Mouse (Mus musculus): Measurements from ENCODE around the gene Slc35b4. TPM values are rescaled to one million over a fixed set of nuclear protein-coding genes. Genes with fewer than 3 reads are reported as not detected.

The Slc35b4 gene
- polyA plus RNA-seq (2015; fragmentation: Illumina TruSeq; extraction: RNeasy Lipid Tissue Mini Kit (QIAGEN cat#74804); ENCODE audit: insufficient read depth, low read depth, low replicate concordance), result 4.1 TPM

GRCm38 (mm10) chr6:34176864-34177247 is at the start of gene Slc35b4:
TSS of gene Slc35b4 (minus strand) at chr6:34177111.

Other genes with a start within 250 kb of the Slc35b4 start
- gene Lrguk, start 147.7 kb downstream of the Slc35b4 start, polyA plus RNA-seq (2015; fragmentation: Illumina TruSeq; extraction: RNeasy Lipid Tissue Mini Kit (QIAGEN cat#74804); ENCODE audit: insufficient read depth, low read depth, low replicate concordance), result 0.28 TPM
- gene Akr1b3, start 140.4 kb upstream of the Slc35b4 start, polyA plus RNA-seq (2015; fragmentation: Illumina TruSeq; extraction: RNeasy Lipid Tissue Mini Kit (QIAGEN cat#74804); ENCODE audit: insufficient read depth, low read depth, low replicate concordance), result 31.7 TPM
- 3.5 TPM for gene Akr1b8, start 177.0 kb upstream of the Slc35b4 start, polyA plus RNA-seq (2015; fragmentation: Illumina TruSeq; extraction: RNeasy Lipid Tissue Mini Kit (QIAGEN cat#74804); ENCODE audit: insufficient read depth, low read depth, low replicate concordance)
- gene Akr1b10, start 207.1 kb upstream of the Slc35b4 start, polyA plus RNA-seq (2015; fragmentation: Illumina TruSeq; extraction: RNeasy Lipid Tissue Mini Kit (QIAGEN cat#74804); ENCODE audit: insufficient read depth, low read depth, low replicate concordance), result 6.6 TPM
- 1.1 TPM for gene Akr1b7, start 235.2 kb upstream of the Slc35b4 start, polyA plus RNA-seq (2015; fragmentation: Illumina TruSeq; extraction: RNeasy Lipid Tissue Mini Kit (QIAGEN cat#74804); ENCODE audit: insufficient read depth, low read depth, low replicate concordance)